Mouse (Mus musculus) kidney, adult 2 months (tissue): ENCODE results near the gene 4930519P11Rik.

Experiments
- CTCF ChIP-seq: fragments of 200-500 bp; conservative IDR thresholded peaks from 2 replicates; pipeline ENCODE4 v1.5.1; 2011; ENCODE audit warnings: low read depth, mild to moderate bottlenecking, control low read depth, low read length, moderate library complexity, mixed read lengths; ENCODE audit not compliant: insufficient read depth, insufficient read length
- POLR2A ChIP-seq: fragments of 200-500 bp; IDR thresholded peaks from one replicate; pipeline ENCODE4 v1.6.1; 2011; ENCODE audit warnings: low read depth, low read length, control low read depth

- TF ChIP-seq POLR2A (no peak), CTCF (no peak)
Observed at GRCm38 (mm10) chr2:154601324-154601723, 11.9 kb downstream of the 4930519P11Rik start.
